Comparison of ENCODE assay signal across 8 mouse cellular contexts in the genomic region with DNA sequence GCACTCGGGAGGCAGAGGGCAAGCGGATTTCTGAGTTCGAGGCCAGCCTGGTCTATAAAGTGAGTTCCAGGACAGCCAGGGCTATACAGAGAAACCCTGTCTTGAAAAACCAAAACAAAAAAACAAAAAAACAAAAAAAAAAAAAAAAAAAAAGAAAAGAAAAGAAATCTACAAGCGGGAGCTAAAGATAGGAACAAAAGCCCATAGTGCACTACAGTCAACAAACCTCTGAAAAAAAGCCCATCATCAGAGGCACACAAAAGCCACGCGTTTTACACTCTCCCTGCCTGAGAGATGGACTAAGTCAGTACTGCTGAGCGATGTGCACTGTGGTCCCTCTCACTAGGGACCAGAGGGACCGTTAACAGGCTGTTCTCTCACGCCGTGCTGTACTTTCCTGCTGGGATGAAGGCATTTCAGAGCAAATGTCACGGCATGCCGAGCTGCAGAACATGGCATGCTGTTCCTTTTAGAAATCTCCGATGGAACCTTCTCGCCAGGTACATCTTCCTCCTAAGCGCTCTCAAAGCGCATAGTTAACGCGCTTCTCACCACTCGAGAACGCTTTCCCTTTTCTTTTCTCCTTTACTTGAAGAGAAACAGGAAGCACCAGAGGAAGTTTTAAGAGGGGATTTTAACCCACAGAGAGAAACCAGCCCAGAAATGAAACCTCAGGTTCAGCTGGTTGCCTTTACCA. TPM values are rescaled to one million over a fixed set of nuclear protein-coding genes. Genes with fewer than 3 reads are reported as not detected.
A peak's percentile ranks its signal among the peaks of the same experiment; 100 is the strongest.
DNase-seq lines count a peak whose midpoint lies in the region; ATAC-seq and TF ChIP-seq lines count a peak whose summit lies in the region.

No protein-coding gene starts in this region.

- peak overlapping the region; percentile 33 for H3K4me2 ChIP-seq in forebrain, embryonic 13.5 days
- H3K4me2 ChIP-seq in limb, embryonic 15.5 days, result peak overlapping the region; percentile 46

- 10% methylated on average over 20 of the region's 20 CpGs for WGBS in heart, embryonic 10.5 days
- 17% methylated on average over 20 of the region's 20 CpGs for WGBS in forebrain, embryonic 13.5 days
- 16% methylated on average over 20 of the region's 20 CpGs for WGBS in limb, embryonic 15.5 days

- H3K4me1 ChIP-seq in heart, embryonic 10.5 days, result peaks cover 9% of the 10 kb centered on the region
- H3K4me1 ChIP-seq in ES-E14 (ENCODE audit: control insufficient read depth in 2 of 2, insufficient read depth in 2 of 2, low read length in 2 of 2, poor library complexity in 1 of 2), result peaks cover 6 to 11% of the 10 kb centered on the region in 2 experiments
- peaks cover 3% of the 10 kb centered on the region; the same call in 1 of the 2 replicates for H3K4me1 ChIP-seq in forebrain, embryonic 13.5 days
- H3K4me1 ChIP-seq in limb, embryonic 15.5 days, result peaks cover 3% of the 10 kb centered on the region; the same call in 1 of the 2 replicates

- H3K27ac ChIP-seq in heart, embryonic 10.5 days, result no peak overlapping the region
- no peak overlapping the region for H3K27ac ChIP-seq in ES-E14 (ENCODE audit: insufficient read depth, low read depth, low read length, poor library complexity, severe bottlenecking)
- H3K27ac ChIP-seq in forebrain, embryonic 13.5 days, result no peak overlapping the region
- H3K27ac ChIP-seq in limb, embryonic 15.5 days, result no peak overlapping the region

- peaks cover 17% of the 10 kb centered on the region; the same call in 1 of the 2 replicates for H3K27me3 ChIP-seq in heart, embryonic 10.5 days (ENCODE audit: insufficient read depth, poor library complexity, severe bottlenecking)
- H3K27me3 ChIP-seq in forebrain, embryonic 13.5 days, result peaks cover 9% of the 10 kb centered on the region
- peaks cover 8% of the 10 kb centered on the region; the same call in 1 of the 2 replicates for H3K27me3 ChIP-seq in limb, embryonic 15.5 days

- no peaks in the 10 kb centered on the region for H3K36me3 ChIP-seq in heart, embryonic 10.5 days
- H3K36me3 ChIP-seq in ES-E14 (ENCODE audit: control insufficient read depth, insufficient read depth, low read length, poor library complexity, severe bottlenecking), result no peaks in the 10 kb centered on the region
- H3K36me3 ChIP-seq in forebrain, embryonic 13.5 days (ENCODE audit: poor library complexity, severe bottlenecking), result no peaks in the 10 kb centered on the region
- no peaks in the 10 kb centered on the region for H3K36me3 ChIP-seq in limb, embryonic 15.5 days

- H3K9me3 ChIP-seq in heart, embryonic 10.5 days, result no peaks in the 10 kb centered on the region
- no peaks in the 10 kb centered on the region for H3K9me3 ChIP-seq in ES-E14 (ENCODE audit: control insufficient read depth, insufficient read depth, low read depth, low read length)
- H3K9me3 ChIP-seq in forebrain, embryonic 13.5 days (replicated peaks), result no peaks in the 10 kb centered on the region
- H3K9me3 ChIP-seq in limb, embryonic 15.5 days, result no peaks in the 10 kb centered on the region

- intact Hi-C loops in heart, postnatal 10 days (cut with DNase I), result no loop called here

- H3K9ac ChIP-seq in ES-E14 (ENCODE audit: insufficient read depth, low read depth, low read length, poor library complexity, severe bottlenecking), result no peak overlapping the region
- no peak overlapping the region for H3K9ac ChIP-seq in forebrain, embryonic 13.5 days
- H3K9ac ChIP-seq in limb, embryonic 15.5 days, result 0 out of 2 replicates have a peak overlapping the region, but pooled peaks have one; percentile 14

- in situ Hi-C loops in ES-E14 (cut with MboI; ENCODE audit: low sequenced_read_pairs in 2 of 2, unreplicated experiment in 2 of 2), result no loop called here

- ATAC-seq in forebrain, embryonic 13.5 days, result no peak
- ATAC-seq in limb, embryonic 15.5 days (ENCODE audit: insufficient number of reproducible peaks, low FRiP score, low TSS enrichment, low read depth), result no peak

- DNase-seq in heart, embryonic 10.5 days (ENCODE audit: low spot score), result no peak
- no peak for DNase-seq in heart, postnatal 10 days
- DNase-seq in ES-E14 (ENCODE audit: low read depth, low spot score), result no peak
- no peak for DNase-seq in ovary, postnatal 36 days (ENCODE audit: low spot score)
- DNase-seq in T-cell, adult 2 months (ENCODE audit: low spot score), result no peak
- no peak for DNase-seq in right cerebral cortex, postnatal 4 days

- H3K4me3 ChIP-seq in heart, embryonic 10.5 days, result peak overlapping the region; percentile 48
- H3K4me3 ChIP-seq in ES-E14 (ENCODE audit: insufficient read depth in 1 of 2, low read depth in 1 of 2, low read length in 2 of 2, poor library complexity in 1 of 2, severe bottlenecking in 1 of 2), result no peak overlapping the region
- H3K4me3 ChIP-seq in forebrain, embryonic 13.5 days, result 0 out of 2 replicates have a peak overlapping the region, but pooled peaks have one; percentile 9
- H3K4me3 ChIP-seq in limb, embryonic 15.5 days, result peak overlapping the region; percentile 26

TF ChIP-seq in ES-E14, 5 proteins besides CTCF, POLR2A, EP300 and RAD21:
- TF ChIP-seq ZNF384 (IDR thresholded peaks at IDR 0.05; ENCODE audit: low read depth, low read length) (peak; percentile 76; the same call in 1 of the 2 replicates), ZC3H11A (IDR thresholded peaks at IDR 0.05; ENCODE audit: borderline replicate concordance, low read depth, low read length) (no peak)

RNA-seq across cellular contexts. Expression of a gene that starts 40.4 kb away (rescaled TPM):
- polyA plus RNA-seq in heart, embryonic 10.5 days (2016; fragmentation: Nextera tagmentation; extraction: Ambion mirVana), result 12.4 and 12.5 TPM in 2 replicates
- total RNA-seq in heart, postnatal 10 days (2021), result 10 to 100 TPM; 13.7 to 13.8 TPM
- total RNA-seq in ES-E14 (2012; rRNA removed), result 9.9 and 10.2 TPM in 2 replicates
- polyA plus RNA-seq in forebrain, embryonic 13.5 days (2015; fragmentation: Nextera tagmentation; extraction: Ambion mirVana), result 28.4 and 30.4 TPM in 2 replicates
- 8.2 and 8.7 TPM in 2 replicates for polyA plus RNA-seq in limb, embryonic 15.5 days (2015; fragmentation: Nextera tagmentation; extraction: Ambion mirVana)

RNA-seq across cellular contexts. Expression of a gene that starts 57.2 kb away (rescaled TPM):
- polyA plus RNA-seq in heart, embryonic 10.5 days (2016; fragmentation: Nextera tagmentation; extraction: Ambion mirVana), result 0.83 and 1.1 TPM in 2 replicates
- 1 to 10 TPM; 1.1 to 1.6 TPM for total RNA-seq in heart, postnatal 10 days (2021)
- total RNA-seq in ES-E14 (2012; rRNA removed), result 0.32 and 1.1 TPM in 2 replicates
- polyA plus RNA-seq in forebrain, embryonic 13.5 days (2015; fragmentation: Nextera tagmentation; extraction: Ambion mirVana), result 0.99 and 1.1 TPM in 2 replicates
- 3.0 and 3.5 TPM in 2 replicates for polyA plus RNA-seq in limb, embryonic 15.5 days (2015; fragmentation: Nextera tagmentation; extraction: Ambion mirVana)

Comparison
In these comparisons a context has a peak if more than half of its experiments do, and no peak if none do; other contexts are left out.
1. H3K4me3 ChIP-seq: peak in heart, embryonic 10.5 days (single experiment), forebrain, embryonic 13.5 days (single experiment) and limb, embryonic 15.5 days (single experiment); none in ES-E14 (0 of 2).